Mouse (Mus musculus) liver, postnatal 0 days (tissue): ENCODE measurements at regions not wholly inside any gene's neighbourhood (a gene's known extent, or its start where the extent isn't known, plus 50 kb on each side); places are given as distances from the start of the nearest gene placed in this dataset.

Experiments
- CTCF ChIP-seq: sonication (generic); IDR thresholded peaks from 2 replicates; pipeline ENCODE4 v1.5.1; 2016; ENCODE audit warnings: antibody characterized with exemption, low read depth
- EP300 ChIP-seq: IDR thresholded peaks from 2 replicates; pipeline ENCODE4 v1.6.1; 2016; ENCODE audit warnings: antibody characterized with exemption, low read depth, mild to moderate bottlenecking

GRCm38 (mm10) chr12:77099521-77099920 is 137.5 kb upstream of the Max start:
- TF ChIP-seq CTCF (no peak), EP300 (no peak)
